Mouse (Mus musculus): ENCODE measurements around the gene Asgr2.
"Not testable (repeated sequence)": the region's sequence is repeated elsewhere in the genome, so short reads cannot be mapped to it uniquely, and the experiment has no call there.

The Asgr2 gene

DNA sequence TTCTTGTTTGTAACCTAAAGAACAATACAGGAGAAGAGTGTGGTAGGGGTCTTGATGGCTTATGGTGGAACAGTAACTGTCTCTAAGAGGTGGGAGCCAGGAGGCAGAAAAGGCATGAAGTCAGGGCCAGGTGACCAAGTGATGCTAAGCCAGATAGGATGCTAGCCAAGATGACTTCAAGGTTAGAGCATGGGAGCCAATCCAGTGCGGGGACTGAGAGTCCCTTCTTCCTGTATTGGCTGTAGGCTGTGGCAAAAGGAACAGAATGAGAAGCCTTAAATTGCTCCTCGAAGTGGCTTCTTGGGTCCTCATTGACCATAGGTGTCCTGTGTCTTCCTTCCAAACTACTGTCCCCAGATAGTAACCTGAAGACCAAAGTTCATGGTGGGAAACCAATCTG is 6.7 kb downstream of the Asgr2 start:
- DNase-seq, result no peak

DNA sequence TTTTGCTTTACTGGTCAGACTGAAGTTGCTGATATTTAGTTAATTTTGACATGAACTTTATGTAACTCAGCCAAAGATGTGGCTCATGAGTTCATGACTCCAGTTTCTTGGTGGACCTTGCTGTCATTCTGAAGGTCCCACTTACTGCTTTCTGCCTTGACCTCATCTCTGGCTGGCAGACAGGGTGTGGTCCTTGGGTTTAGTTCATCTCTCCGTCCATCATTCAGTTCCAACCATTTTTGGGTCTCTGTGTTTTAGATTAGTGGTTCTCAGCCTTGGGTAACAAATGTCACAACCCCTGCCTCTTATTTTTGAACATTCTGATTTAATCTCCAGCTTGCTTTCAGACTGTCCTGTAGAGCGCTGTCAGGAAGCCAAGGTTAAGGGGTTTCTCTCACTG is 7.4 kb downstream of the Asgr2 start:
- no peak for DNase-seq

DNA sequence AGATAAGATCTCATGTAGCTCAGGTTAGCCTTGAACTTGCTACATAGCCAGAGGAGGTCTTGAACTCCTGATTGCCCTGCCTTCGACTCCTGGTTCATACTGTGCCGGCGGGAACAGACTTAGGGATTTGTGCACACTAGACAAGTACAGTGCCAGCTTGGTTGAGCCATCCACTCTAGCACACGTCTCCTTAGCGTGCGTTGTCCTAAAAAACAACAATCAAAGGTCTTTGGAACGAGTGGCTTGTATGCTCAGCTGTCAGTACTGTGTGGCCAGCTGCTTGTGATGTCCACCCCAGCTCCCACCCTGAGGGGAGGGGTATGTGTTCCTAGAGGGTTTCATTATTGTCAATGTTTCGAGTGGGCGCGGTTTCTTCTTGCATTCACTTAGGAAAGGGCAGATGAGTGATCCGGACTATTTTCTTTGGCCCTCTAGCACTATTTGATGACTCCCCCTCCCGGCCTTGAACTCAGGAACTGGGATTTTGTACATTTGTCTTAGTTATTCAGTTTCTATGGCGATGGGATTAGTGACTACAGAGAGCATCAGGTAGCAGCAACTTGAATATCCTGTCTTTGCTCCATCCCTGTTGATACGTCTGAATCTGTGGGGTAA is 11.4 kb downstream of the Asgr2 start:
- no peak for DNase-seq

DNA sequence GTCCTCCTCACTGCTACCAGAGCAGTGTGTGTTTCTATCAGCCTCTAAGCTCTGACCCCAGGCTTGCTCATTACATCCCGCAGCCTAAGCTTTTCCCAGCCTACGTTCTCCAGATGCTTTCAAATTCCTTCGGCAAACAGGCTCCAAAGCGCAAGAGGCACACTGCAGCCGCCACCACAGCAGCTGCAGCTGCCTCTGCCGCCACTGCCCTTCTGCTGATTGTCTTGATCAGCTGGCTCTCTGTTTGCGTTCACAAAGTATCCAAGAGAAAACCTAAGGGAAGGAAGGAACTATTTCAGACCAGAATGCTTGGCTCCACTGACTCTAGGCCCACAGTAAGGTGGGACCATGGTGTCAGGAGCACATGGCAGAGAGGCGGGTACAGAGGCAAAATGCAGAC is 14.6 kb downstream of the Asgr2 start:
- DNase-seq, result no peak

DNA sequence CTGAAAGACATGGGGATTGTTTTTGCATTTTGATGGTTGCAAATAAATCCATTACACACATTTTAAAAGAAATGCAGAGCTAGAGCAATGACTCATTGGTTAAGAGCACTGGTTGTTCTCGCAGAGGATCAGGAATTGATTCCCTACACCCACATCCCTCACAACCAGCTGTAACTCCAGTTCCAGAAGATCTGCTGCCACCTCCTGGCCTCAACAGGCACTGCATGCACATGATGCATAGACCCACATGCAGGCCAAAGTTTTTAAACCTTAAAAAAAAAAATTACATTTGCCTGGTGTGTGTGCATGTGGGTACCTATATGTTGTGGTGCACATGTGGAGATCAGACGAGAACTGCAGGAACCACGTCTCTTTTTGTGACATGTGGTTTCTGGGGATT is 17.7 kb downstream of the Asgr2 start:
- DNase-seq, result peak; percentile 56

DNA sequence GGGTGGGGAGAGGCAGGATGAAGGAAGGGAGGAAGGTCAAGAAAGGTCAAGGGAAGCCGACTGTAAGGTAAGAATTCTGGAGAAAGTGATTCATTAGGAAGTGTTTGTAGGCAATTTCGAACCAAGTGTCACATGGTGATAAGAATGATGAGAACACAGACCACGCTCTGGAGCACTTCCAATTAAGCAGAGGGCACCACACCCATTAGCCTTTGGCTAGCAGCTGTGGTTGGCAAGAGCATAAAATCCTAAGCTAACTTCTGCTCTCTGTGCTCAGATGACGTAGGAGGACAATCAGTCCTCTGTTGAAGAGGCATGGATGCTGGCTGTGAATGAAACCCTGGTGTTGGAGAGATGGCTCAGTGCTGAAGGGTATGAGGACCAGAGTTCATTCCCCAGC is 22.1 kb downstream of the Asgr2 start:
- no peak for DNase-seq

DNA sequence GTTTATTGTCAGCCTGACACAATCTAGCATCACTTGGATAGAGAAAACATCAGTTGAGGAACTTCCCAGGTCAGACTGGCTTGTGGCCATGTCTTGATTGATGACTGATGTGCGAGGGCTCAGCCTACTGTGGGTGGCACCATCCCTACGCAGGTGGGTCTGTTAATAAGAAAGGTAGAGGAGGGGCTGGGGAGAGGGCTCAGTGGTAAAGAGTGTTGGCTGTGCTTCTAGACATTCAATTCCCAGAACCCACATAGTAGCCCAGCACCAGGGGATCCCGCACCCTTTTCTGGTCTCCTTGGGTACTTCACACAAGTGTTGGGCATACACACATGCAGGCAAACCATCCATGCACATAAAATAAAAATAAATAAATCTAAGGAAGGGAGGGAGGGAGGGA is 23.5 kb downstream of the Asgr2 start:
- DNase-seq, result no peak

DNA sequence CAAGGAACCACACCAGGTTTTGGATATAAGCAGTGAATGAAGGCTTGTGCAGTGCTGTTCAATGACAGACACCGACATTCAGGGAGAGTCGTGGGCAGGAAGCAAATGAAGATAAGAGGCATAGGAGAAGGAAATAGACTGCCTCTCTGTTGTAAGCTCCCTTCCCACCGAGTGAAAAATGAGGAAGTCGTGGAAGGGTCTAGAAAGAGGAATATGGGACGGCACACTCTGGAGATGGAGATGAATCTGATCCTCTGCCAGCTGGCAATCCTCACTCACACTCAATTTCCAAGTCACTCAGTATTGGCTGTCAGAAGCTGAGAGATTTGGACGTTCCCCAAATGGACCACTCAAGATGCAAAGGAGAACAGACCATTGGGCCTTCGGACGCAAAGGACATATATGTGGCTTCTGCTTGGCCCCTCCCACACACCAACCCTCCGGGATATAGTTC is 37.5 kb downstream of the Asgr2 start, which contains the start of gene Mgl2:
Mgl2 (plus strand) TSS at position 404 of the 454 bp plus-strand sequence.
- no peak for DNase-seq

DNA sequence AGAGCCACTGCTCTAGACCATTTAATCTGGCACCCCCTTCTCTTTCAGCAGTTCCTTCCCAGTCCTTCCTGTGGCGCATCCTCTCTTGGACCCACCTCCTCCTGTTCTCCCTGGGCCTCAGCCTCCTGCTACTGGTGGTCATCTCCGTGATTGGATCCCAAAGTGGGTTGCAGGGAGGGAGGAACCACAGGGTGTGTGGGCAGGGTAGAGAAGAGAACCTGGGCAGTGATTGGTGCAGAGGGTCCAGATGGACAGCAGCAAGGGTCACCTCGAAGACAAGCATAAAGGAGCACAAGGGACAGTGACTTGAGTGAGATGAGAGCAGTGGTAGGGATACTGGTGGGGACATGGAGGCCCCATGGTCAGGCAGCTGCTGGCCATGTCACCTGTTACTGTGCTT is 42.6 kb downstream of the Asgr2 start:
- not testable (repeated sequence) for DNase-seq

DNA sequence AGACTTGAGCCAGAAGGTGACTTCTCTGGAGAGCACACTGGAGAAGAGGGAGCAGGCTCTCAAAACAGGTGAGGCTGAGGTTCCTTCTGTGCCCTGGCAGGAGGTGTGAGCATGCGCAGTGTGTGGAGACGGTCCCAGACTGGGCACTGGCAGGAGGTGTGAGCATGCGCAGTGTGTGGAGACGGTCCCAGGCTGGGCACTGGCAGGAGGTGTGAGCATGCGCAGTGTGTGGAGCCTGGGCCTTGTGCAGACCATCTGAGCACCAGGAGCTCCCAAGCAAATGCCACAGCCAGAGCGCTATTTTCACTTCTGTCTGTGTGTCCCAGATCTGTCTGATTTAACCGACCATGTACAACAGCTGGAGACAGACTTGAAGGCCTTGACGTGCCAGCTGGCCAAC is 43.5 kb downstream of the Asgr2 start:
- not testable (repeated sequence) for DNase-seq

DNA sequence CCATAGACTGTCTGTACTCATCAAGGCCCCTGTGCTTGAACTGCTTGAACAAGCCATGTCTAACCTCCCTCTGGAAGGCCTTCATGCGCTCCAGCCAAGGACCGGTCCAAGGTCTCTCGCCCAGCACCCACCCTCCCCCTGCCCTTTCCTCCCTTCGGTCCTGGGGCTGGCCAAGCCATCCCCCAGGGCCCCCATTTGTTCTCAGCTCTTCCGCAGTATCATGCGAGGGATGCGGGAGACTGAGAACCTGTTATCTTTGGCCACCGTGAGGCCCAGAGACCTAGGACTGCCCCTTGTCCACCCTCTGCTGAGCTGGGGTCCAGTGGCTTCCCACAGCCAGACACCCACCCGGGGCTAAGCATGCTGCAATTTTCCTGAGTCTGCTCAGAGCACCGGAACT is 46.7 kb downstream of the Asgr2 start:
- DNase-seq, result no peak

DNA sequence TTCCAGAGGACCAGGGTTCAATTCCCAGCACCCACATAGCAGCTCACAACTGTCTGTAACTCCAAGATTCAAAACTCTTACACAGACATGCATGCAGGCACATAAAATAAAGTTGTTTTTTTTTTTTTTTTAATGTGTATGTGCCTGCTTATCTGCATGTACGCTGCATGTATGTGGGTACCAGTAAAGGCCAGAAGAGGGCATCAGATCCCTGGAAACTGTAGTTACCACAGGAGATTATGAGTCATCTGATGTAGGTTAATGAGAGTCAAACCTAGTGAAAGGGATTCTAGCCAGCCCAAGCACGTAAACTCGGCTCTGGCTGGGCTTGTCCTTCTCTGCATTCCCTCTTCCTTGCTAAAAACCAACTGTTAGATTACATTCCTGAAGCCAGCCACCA is 58.6 kb downstream of the Asgr2 start:
- peak; percentile 75 for DNase-seq
